Comparison of ENCODE assay signal across 9 mouse cellular contexts in genomic region chr11:96863206-96863995, GRCm38 (mm10). TPM values are rescaled to one million over a fixed set of nuclear protein-coding genes. Genes with fewer than 3 reads are reported as not detected.
DNase-seq lines count a peak whose midpoint lies in the region; ATAC-seq and TF ChIP-seq lines count a peak whose summit lies in the region.
"Had no signal": no experiment of that assay in that cellular context is flagged by ENCODE, and none has a peak within 500 bp of the region (broad histone marks: within the 10 kb centered on the region; RNA-seq: fewer than 3 reads in every experiment).

No protein-coding gene starts in this region.

- in situ Hi-C loops in ES-E14 (cut with MboI; ENCODE audit: low sequenced_read_pairs in 2 of 2, unreplicated experiment in 2 of 2) = loop anchor here (25.0 kb wide), 2 partner anchors 301 to 576 kb away; partner anchors contain the start of genes Hoxb6 (in 1 of the 2), Hoxb7 (in 1 of the 2) and Hoxb8 (in 1 of the 2)

- no peak overlapping the region for H3K9ac ChIP-seq in ES-E14 (ENCODE audit: insufficient read depth, low read depth, low read length, poor library complexity, severe bottlenecking)
- H3K9ac ChIP-seq in heart, embryonic 12.5 days = peak overlapping the region; percentile 42; the same call in 1 of the 2 replicates
- H3K9ac ChIP-seq in midbrain, embryonic 13.5 days (replicated peaks) = no peak overlapping the region

- H3K9me3 ChIP-seq in ES-E14 (ENCODE audit: control insufficient read depth, insufficient read depth, low read depth, low read length) = no peaks in the 10 kb centered on the region
- no peaks in the 10 kb centered on the region for H3K9me3 ChIP-seq in heart, embryonic 12.5 days (replicated peaks)
- H3K9me3 ChIP-seq in midbrain, embryonic 13.5 days = no peaks in the 10 kb centered on the region

- no peak for ATAC-seq in heart, embryonic 12.5 days (ENCODE audit: insufficient number of reproducible peaks, low FRiP score)
- ATAC-seq in midbrain, embryonic 13.5 days = peak; percentile 41

- peak overlapping the region; percentile 60 for H3K4me2 ChIP-seq in heart, embryonic 12.5 days
- H3K4me2 ChIP-seq in midbrain, embryonic 13.5 days (replicated peaks) = peak overlapping the region; percentile 26

- H3K36me3 ChIP-seq in ES-E14 (ENCODE audit: control insufficient read depth, insufficient read depth, low read length, poor library complexity, severe bottlenecking) = no peaks in the 10 kb centered on the region
- H3K36me3 ChIP-seq in heart, embryonic 12.5 days = no peaks in the 10 kb centered on the region
- no peaks in the 10 kb centered on the region for H3K36me3 ChIP-seq in midbrain, embryonic 13.5 days

- H3K27ac ChIP-seq in ES-E14 (ENCODE audit: insufficient read depth, low read depth, low read length, poor library complexity, severe bottlenecking) = no peak overlapping the region
- no peak overlapping the region for H3K27ac ChIP-seq in heart, embryonic 12.5 days (ENCODE audit: poor library complexity, severe bottlenecking)
- H3K27ac ChIP-seq in midbrain, embryonic 13.5 days = peak overlapping the region; percentile 3; the same call in 1 of the 2 replicates

- WGBS in heart, embryonic 12.5 days = 28% methylated on average over 26 of the region's 26 CpGs
- WGBS in midbrain, embryonic 13.5 days = 17% methylated on average over 25 of the region's 26 CpGs

- H3K4me3 ChIP-seq in ES-E14 (ENCODE audit: insufficient read depth in 1 of 2, low read depth in 1 of 2, low read length in 2 of 2, poor library complexity in 1 of 2, severe bottlenecking in 1 of 2) = no peak overlapping the region
- peak overlapping the region; percentile 10; the same call in 1 of the 2 replicates for H3K4me3 ChIP-seq in heart, embryonic 12.5 days
- no peak overlapping the region for H3K4me3 ChIP-seq in midbrain, embryonic 13.5 days (replicated peaks)

- intact Hi-C loops in left cerebral cortex, postnatal 36 days (cut with DNase I) = loop anchor here (5.0 to 10.0 kb wide), 2 partner anchors 86 to 309 kb away; partner anchors contain the start of gene Snx11

- 0 out of 2 replicates have a peak, but pooled peaks cover 15% of the 10 kb centered on the region for H3K27me3 ChIP-seq in heart, embryonic 12.5 days (replicated peaks)
- H3K27me3 ChIP-seq in midbrain, embryonic 13.5 days = 0 out of 2 replicates have a peak, but pooled peaks cover 3% of the 10 kb centered on the region

- peaks cover 0 to 4% of the 10 kb centered on the region in 2 experiments; a peak in 1 of 4 replicates for H3K4me1 ChIP-seq in ES-E14 (ENCODE audit: control insufficient read depth in 2 of 2, insufficient read depth in 2 of 2, low read length in 2 of 2, poor library complexity in 1 of 2)
- H3K4me1 ChIP-seq in heart, embryonic 12.5 days (replicated peaks) = peaks cover 24% of the 10 kb centered on the region
- H3K4me1 ChIP-seq in midbrain, embryonic 13.5 days (replicated peaks) = peaks cover 40% of the 10 kb centered on the region

- DNase-seq in 3134 (ENCODE audit: extremely low read depth, insufficient read length, low spot score) (peak; percentile 85), ES-E14 (ENCODE audit: low read depth, low spot score) (peak; percentile 44)
- DNase-seq in embryo, embryonic 9.5 days (ENCODE audit: extremely low spot score) = peak; percentile 79
- DNase-seq in kidney, postnatal 14 days = peak; percentile 75
- DNase-seq in frontal cortex, postnatal 25 days (ENCODE audit: low spot score in 2 of 2) = no peak
- DNase-seq in left cerebral cortex, postnatal 36 days (ENCODE audit: low spot score in 2 of 2) = no peak

TF ChIP-seq in ES-E14, 5 proteins besides CTCF, POLR2A, EP300 and RAD21:
- TF ChIP-seq ZC3H11A (IDR thresholded peaks at IDR 0.05; ENCODE audit: borderline replicate concordance, low read depth, low read length) (no peak), HCFC1 (IDR thresholded peaks at IDR 0.05; ENCODE audit: borderline replicate concordance, insufficient read depth, low read length) (no peak), CHD2 (IDR thresholded peaks at IDR 0.05; ENCODE audit: low read depth, low read length) (no peak), MAFK (IDR thresholded peaks at IDR 0.05; ENCODE audit: insufficient read depth, low read depth, low read length) (no peak), ZNF384 (IDR thresholded peaks at IDR 0.05; ENCODE audit: low read depth, low read length) (no peak)

RNA-seq across cellular contexts. Expression of gene Copz2, which starts 13.7 kb away (rescaled TPM):
- 2.5 and 5.5 TPM in 2 replicates for total RNA-seq in ES-E14 (2012; rRNA removed)
- 105 TPM in 2 replicates for polyA plus RNA-seq in heart, embryonic 12.5 days (2016; fragmentation: Nextera tagmentation; extraction: Ambion mirVana)
- polyA plus RNA-seq in midbrain, embryonic 13.5 days (2015; fragmentation: Nextera tagmentation; extraction: Ambion mirVana) = 14.8 and 19.7 TPM in 2 replicates
- total RNA-seq in left cerebral cortex, postnatal 36 days (2021) = 1 to 10 TPM; 4.5 to 5.0 TPM
- total RNA-seq: neutrophil, adult 5-6 weeks had no signal

RNA-seq across cellular contexts. Expression of gene Nfe2l1, which starts 33.6 kb away (rescaled TPM):
- total RNA-seq in ES-E14 (2012; rRNA removed) = 166 and 208 TPM in 2 replicates
- 85.8 and 89.7 TPM in 2 replicates for polyA plus RNA-seq in heart, embryonic 12.5 days (2016; fragmentation: Nextera tagmentation; extraction: Ambion mirVana)
- polyA plus RNA-seq in midbrain, embryonic 13.5 days (2015; fragmentation: Nextera tagmentation; extraction: Ambion mirVana) = 67.8 and 69.0 TPM in 2 replicates
- total RNA-seq in left cerebral cortex, postnatal 36 days (2021) = 100 to 1,000 TPM; 262 to 282 TPM

RNA-seq across cellular contexts. Expression of gene Cdk5rap3, which starts 52.9 kb away (rescaled TPM):
- 87.5 and 134 TPM in 2 replicates for total RNA-seq in ES-E14 (2012; rRNA removed)
- 52.3 and 58.0 TPM in 2 replicates for polyA plus RNA-seq in heart, embryonic 12.5 days (2016; fragmentation: Nextera tagmentation; extraction: Ambion mirVana)
- 103 and 104 TPM in 2 replicates for polyA plus RNA-seq in midbrain, embryonic 13.5 days (2015; fragmentation: Nextera tagmentation; extraction: Ambion mirVana)
- total RNA-seq in left cerebral cortex, postnatal 36 days (2021) = 10 to 100 TPM; 30.3 to 31.5 TPM

Comparison
In these comparisons a context has a peak if more than half of its experiments do, and no peak if none do; other contexts are left out.
1. DNase-seq: peak in 3134 (single experiment), ES-E14 (single experiment), embryo, embryonic 9.5 days (single experiment) and kidney, postnatal 14 days (single experiment); none in frontal cortex, postnatal 25 days (0 of 2) and left cerebral cortex, postnatal 36 days (0 of 2).